Mouse (Mus musculus): ENCODE measurements around the gene Agap1.

DNA sequence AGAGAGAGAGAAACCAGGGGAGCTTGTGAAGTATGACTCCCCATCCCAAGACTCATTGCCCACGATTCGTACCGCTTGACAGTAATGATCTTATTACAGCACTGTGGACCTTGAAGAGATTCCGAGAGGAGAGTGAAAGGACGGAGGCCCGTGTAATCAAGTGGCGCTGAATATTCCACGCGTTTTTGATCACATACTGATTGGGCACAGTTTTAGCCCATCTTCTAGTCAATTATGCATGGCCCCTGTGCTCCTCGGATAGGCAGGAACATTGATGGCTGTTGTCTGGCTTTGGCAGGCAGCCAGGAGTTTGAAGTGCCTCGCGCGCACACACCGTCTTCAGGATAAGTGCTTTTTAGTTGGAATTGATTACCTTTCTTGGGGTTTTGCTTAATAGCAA is 344.1 kb downstream of the Agap1 start:
- TF ChIP-seq EP300 (optimal IDR thresholded peaks at IDR 0.05) (no peak), CTCF (IDR thresholded peaks at IDR 0.05; ENCODE audit: low read depth) (no peak)

All from stomach, postnatal 0 days (tissue).